Mouse (Mus musculus) B cell, adult (primary cell): ENCODE measurements around the gene Trhde. TPM values are rescaled to one million over a fixed set of nuclear protein-coding genes. Genes with fewer than 3 reads are reported as not detected.

Source experiments
- total RNA-seq: library from RNA; stranded (reverse); gene quantifications from 4 replicates; pipeline ENCODE4 v1.2.4, GENCODE M21; 2023; ENCODE audit not compliant: inconsistent age

Gene Trhde
- total RNA-seq: not detected in 4 replicates

DNA sequence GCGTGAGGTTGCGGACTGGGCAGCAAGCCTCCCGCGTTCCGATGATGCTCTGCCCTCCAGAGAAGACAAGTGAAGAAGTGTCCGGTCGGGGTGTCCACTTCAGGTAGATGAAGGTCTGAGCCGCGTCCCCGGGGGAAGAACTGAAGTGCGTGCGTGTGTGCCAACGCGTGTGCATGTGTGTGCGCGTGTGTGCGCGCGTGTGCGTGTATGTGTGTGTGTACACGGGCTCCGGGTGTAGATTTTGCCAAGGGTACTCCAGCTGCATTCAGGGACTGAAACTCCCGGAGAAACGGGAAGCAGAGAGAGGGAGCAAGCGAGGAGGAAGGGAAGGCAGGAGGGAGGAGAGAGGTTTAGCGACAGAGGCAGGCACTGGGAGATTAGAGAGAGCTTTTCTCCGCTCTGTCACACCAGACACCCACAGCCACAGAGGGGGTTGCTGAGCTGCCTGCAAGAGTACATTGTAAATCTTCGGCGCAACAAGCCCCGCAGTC lies at the start of gene Trhde:
Gene Trhde, minus strand, starts transcription at position 147 of the 491 bp plus-strand sequence.

